Mouse (Mus musculus): ENCODE measurements at regions not wholly inside any gene's neighbourhood (a gene's known extent, or its start where the extent isn't known, plus 50 kb on each side); places are given as distances from the start of the nearest gene placed in this dataset.

DNA sequence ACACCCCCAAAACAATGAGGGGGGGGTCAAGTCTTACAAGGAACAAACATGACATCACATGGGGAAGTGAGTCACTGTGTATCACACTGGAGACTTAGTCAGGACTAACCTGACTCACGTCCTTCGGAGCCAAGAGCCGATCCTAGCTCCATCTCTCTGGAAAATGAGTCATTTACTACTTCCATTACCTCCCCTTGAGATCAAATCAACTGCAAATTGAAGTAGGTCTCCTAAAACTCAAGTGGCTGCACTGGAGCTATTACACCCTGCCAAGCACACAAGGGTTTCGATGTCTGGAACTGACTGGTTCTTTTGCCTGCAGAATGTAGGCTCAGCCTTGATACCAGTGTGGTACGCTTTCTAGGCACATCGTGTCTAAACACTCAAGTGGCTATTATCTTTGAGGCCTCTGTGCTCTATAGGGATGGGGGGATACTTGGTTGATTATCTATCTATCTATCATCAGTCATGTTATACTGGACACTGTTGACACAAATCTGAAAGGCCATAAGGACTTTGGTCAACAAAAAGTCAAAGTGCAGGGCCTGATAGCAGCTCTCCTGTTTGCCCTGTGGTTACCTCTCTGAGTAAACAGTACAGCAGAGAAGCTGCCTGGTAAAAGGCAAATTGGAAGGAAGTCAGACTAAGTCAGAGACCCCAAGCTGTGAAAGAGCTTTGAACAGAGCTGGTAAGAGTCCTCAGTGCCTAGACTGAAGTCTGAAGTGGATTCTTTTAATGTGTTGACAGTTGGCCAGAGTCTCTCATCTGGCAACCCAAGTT lies 167.5 kb upstream of the Jmjd1c start:
- peaks cover 8% of the 10 kb centered on the region for H3K4me1 ChIP-seq (replicated peaks; ENCODE audit: control insufficient read depth, insufficient read depth, low read length)
- TF ChIP-seq POLR2A (IDR thresholded peaks at IDR 0.05; ENCODE audit: control insufficient read depth, extremely low read depth, insufficient read depth, low read length, poor library complexity) (no peak), CTCF (IDR thresholded peaks at IDR 0.05; ENCODE audit: borderline replicate concordance, control insufficient read depth, extremely low read depth, insufficient read depth, low read length, poor library complexity) (no peak)
- 89% methylated on average over 6 of the region's 6 CpGs for WGBS
- no peak for DNase-seq
- no peak overlapping the region for H3K27ac ChIP-seq (ENCODE audit: control insufficient read depth, insufficient read depth, low read length)
- H3K27me3 ChIP-seq (ENCODE audit: control insufficient read depth, insufficient read depth, low read length), result no peaks in the 10 kb centered on the region
- no peaks in the 10 kb centered on the region for H3K36me3 ChIP-seq (ENCODE audit: control insufficient read depth, insufficient read depth, low read length)
- no peak overlapping the region for H3K4me3 ChIP-seq (ENCODE audit: control insufficient read depth, insufficient read depth, low read length)

DNA sequence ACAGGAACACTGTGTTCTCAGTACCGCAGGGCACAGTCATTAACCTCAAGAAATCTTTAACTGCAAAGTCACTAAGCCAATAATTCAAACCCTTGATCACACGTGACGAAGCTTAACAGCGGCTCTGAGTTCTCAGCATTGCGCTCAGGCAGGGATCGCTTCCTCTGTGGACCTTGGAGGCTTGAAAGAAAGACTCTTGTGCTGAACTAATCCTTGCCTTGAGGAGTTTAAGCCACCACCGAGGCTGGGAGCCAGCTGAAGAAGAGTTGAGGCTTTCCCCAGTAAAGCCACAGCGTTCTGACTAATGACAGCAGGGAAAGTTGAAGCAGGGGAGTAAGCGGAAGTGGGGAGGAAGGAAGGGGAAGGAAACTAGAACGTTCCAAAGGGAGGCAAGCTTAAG lies 165.4 kb upstream of the Jmjd1c start:
- Histone ChIP-seq H3K27ac (ENCODE audit: control insufficient read depth, insufficient read depth, low read length) (no peak overlapping the region), H3K4me1 (replicated peaks; ENCODE audit: control insufficient read depth, insufficient read depth, low read length) (peaks cover 8% of the 10 kb centered on the region), H3K36me3 (ENCODE audit: control insufficient read depth, insufficient read depth, low read length) (no peaks in the 10 kb centered on the region), H3K4me3 (ENCODE audit: control insufficient read depth, insufficient read depth, low read length) (peak overlapping the region; percentile 13; the same call in 1 of the 2 replicates), H3K27me3 (ENCODE audit: control insufficient read depth, insufficient read depth, low read length) (no peaks in the 10 kb centered on the region)
- TF ChIP-seq CTCF (IDR thresholded peaks at IDR 0.05; ENCODE audit: borderline replicate concordance, control insufficient read depth, extremely low read depth, insufficient read depth, low read length, poor library complexity) (no peak), POLR2A (IDR thresholded peaks at IDR 0.05; ENCODE audit: control insufficient read depth, extremely low read depth, insufficient read depth, low read length, poor library complexity) (no peak)
- 5% methylated on average over 10 of the region's 10 CpGs for WGBS
- DNase-seq, result peak; percentile 13

DNA sequence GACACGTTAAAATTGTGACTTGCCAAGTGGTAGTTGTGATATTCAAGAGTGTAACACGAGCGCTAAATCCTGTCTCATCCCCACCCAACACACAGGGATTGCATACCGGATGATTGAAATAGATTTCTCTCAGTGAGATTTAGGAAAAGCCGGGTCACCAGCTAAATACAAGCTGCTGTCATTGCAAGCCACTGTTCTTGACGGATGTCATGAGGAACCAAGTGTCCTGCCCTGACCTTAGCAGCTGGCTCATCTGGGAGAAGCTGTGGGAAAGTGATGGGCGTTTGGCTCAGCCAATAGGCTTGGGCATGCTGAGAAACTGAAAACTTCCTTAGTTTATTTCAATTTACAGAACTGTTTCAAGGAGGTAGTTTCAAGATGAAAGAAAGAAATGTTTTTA lies 164.4 kb upstream of the Jmjd1c start:
- Histone ChIP-seq H3K4me3 (ENCODE audit: control insufficient read depth, insufficient read depth, low read length) (no peak overlapping the region), H3K4me1 (replicated peaks; ENCODE audit: control insufficient read depth, insufficient read depth, low read length) (peaks cover 8% of the 10 kb centered on the region), H3K27ac (ENCODE audit: control insufficient read depth, insufficient read depth, low read length) (no peak overlapping the region), H3K27me3 (ENCODE audit: control insufficient read depth, insufficient read depth, low read length) (no peaks in the 10 kb centered on the region), H3K36me3 (ENCODE audit: control insufficient read depth, insufficient read depth, low read length) (no peaks in the 10 kb centered on the region)
- DNase-seq, result no peak
- TF ChIP-seq POLR2A (IDR thresholded peaks at IDR 0.05; ENCODE audit: control insufficient read depth, extremely low read depth, insufficient read depth, low read length, poor library complexity) (no peak), CTCF (IDR thresholded peaks at IDR 0.05; ENCODE audit: borderline replicate concordance, control insufficient read depth, extremely low read depth, insufficient read depth, low read length, poor library complexity) (no peak)
- 71% methylated on average over 7 of the region's 7 CpGs for WGBS

DNA sequence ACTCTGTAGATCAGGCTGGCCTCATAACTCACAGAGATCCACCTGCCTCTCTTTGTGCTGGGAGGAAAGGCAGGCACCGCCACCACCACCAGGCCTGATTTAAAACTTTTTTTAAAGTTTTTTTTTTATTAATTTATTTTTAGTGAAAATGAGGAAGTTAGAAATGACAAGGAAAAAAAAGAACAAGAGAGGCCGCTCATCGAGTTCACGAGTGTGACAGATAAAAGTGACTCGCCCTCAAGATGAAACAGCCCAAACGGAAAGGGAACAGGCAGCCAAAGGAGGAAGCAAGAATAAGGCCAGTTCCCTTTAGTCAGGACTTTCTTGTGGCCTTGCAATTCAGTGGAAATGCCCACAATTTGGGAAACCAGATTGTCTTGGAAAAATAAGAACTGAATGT lies 163.4 kb upstream of the Jmjd1c start:
- TF ChIP-seq CTCF (IDR thresholded peaks at IDR 0.05; ENCODE audit: borderline replicate concordance, control insufficient read depth, extremely low read depth, insufficient read depth, low read length, poor library complexity) (no peak), POLR2A (IDR thresholded peaks at IDR 0.05; ENCODE audit: control insufficient read depth, extremely low read depth, insufficient read depth, low read length, poor library complexity) (no peak)
- H3K27ac ChIP-seq (ENCODE audit: control insufficient read depth, insufficient read depth, low read length), result no peak overlapping the region
- peaks cover 11% of the 10 kb centered on the region for H3K4me1 ChIP-seq (replicated peaks; ENCODE audit: control insufficient read depth, insufficient read depth, low read length)
- H3K36me3 ChIP-seq (ENCODE audit: control insufficient read depth, insufficient read depth, low read length), result no peaks in the 10 kb centered on the region
- H3K27me3 ChIP-seq (ENCODE audit: control insufficient read depth, insufficient read depth, low read length), result no peaks in the 10 kb centered on the region
- no peak for DNase-seq
- 20% methylated on average over 6 of the region's 6 CpGs for WGBS
- no peak overlapping the region for H3K4me3 ChIP-seq (ENCODE audit: control insufficient read depth, insufficient read depth, low read length)

DNA sequence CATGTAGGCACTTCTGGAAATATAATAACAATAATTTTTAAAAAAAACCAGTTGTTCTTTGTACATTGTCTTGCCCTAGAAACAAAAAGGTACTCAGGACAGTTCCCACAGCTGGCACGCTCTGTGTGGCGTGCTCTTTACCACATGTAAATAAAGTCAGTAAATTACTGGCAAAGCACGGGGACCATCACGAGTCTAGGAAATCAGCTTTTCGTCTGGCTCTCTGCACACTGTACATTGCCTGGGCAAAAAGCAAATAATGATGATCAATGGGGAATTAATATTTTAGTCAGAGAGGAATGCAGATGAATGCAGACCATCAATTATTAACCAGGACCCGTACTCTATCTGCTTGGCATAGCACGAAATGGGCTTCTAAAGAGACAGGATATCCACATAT lies 162.2 kb upstream of the Jmjd1c start:
- Histone ChIP-seq H3K4me1 (replicated peaks; ENCODE audit: control insufficient read depth, insufficient read depth, low read length) (peaks cover 11% of the 10 kb centered on the region), H3K27me3 (ENCODE audit: control insufficient read depth, insufficient read depth, low read length) (no peaks in the 10 kb centered on the region), H3K36me3 (ENCODE audit: control insufficient read depth, insufficient read depth, low read length) (no peaks in the 10 kb centered on the region), H3K4me3 (ENCODE audit: control insufficient read depth, insufficient read depth, low read length) (no peak overlapping the region), H3K27ac (ENCODE audit: control insufficient read depth, insufficient read depth, low read length) (no peak overlapping the region)
- 92% methylated on average over 7 of the region's 7 CpGs for WGBS
- no peak for DNase-seq
- no peak for TF ChIP-seq POLR2A (IDR thresholded peaks at IDR 0.05; ENCODE audit: control insufficient read depth, extremely low read depth, insufficient read depth, low read length, poor library complexity)
- no peak for TF ChIP-seq CTCF (IDR thresholded peaks at IDR 0.05; ENCODE audit: borderline replicate concordance, control insufficient read depth, extremely low read depth, insufficient read depth, low read length, poor library complexity)

DNA sequence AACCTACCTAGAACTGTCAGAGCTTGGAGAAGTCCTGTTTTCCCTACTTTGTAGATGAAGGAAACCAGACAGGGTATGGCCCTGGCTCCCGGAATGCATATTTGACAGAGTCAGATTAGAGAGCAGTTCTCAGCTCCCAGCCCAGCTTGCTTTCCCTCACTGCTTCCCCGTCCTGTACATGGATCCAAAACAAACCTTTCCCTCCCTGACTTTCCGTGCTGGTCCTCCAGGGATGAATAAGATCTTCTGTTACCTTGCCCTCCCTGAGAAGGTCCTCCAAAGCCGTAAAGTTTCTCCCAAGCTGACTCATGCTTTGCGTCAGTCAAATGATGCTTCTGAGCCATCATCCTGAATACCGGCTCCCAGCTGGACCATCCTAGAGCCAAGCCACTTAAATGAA lies 160.2 kb upstream of the Jmjd1c start:
- no peak for DNase-seq
- WGBS, result 91% methylated on average over 6 of the region's 6 CpGs
- H3K27me3 ChIP-seq (ENCODE audit: control insufficient read depth, insufficient read depth, low read length), result no peaks in the 10 kb centered on the region
- H3K36me3 ChIP-seq (ENCODE audit: control insufficient read depth, insufficient read depth, low read length), result no peaks in the 10 kb centered on the region
- TF ChIP-seq POLR2A (IDR thresholded peaks at IDR 0.05; ENCODE audit: control insufficient read depth, extremely low read depth, insufficient read depth, low read length, poor library complexity) (no peak), CTCF (IDR thresholded peaks at IDR 0.05; ENCODE audit: borderline replicate concordance, control insufficient read depth, extremely low read depth, insufficient read depth, low read length, poor library complexity) (no peak)
- no peak overlapping the region for H3K4me3 ChIP-seq (ENCODE audit: control insufficient read depth, insufficient read depth, low read length)
- no peak overlapping the region for H3K27ac ChIP-seq (ENCODE audit: control insufficient read depth, insufficient read depth, low read length)
- H3K4me1 ChIP-seq (replicated peaks; ENCODE audit: control insufficient read depth, insufficient read depth, low read length), result peaks cover 8% of the 10 kb centered on the region
